Mouse (Mus musculus) layer of hippocampus, adult 11-12 months (tissue): ENCODE results near the gene Stat1.

ENCODE experiments used
- DNase-seq: peaks from one replicate; pipeline ENCODE4 v3.0.0; 2022; ENCODE audit warnings: low spot score

The Stat1 gene

DNA sequence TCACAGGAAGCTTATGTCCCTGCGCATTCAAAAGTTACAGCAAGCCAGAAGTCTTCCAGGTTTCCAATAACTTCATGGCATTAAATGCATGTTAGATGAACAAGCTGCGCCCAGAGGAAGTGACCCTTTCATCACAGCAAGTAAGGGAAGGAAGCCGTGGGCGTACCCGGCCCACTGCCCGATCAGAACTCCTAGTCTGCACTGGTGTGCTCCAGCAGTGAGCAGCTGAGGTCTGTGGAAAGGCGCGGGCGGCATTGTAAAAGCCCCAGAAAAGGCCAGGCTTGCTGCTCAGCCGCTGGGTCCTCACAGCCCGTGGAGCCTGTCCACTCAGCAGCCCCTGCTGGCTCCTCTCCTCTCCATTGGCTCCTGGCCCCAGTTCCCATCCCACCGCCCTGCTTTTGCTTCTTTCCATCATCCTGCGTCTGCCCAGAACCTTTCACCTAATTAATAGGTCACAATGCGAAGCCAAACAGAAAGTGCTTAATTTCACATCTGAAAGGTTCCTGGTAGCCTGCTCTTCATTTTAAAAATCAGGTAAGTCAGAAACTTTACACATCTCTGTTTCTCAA, 47.5 kb downstream of the Stat1 start:
- DNase-seq: no peak

- DNase-seq: no peak
Measured at GRCm38 (mm10) chr1:52170057-52170456, 50.8 kb downstream of the Stat1 start.

DNA sequence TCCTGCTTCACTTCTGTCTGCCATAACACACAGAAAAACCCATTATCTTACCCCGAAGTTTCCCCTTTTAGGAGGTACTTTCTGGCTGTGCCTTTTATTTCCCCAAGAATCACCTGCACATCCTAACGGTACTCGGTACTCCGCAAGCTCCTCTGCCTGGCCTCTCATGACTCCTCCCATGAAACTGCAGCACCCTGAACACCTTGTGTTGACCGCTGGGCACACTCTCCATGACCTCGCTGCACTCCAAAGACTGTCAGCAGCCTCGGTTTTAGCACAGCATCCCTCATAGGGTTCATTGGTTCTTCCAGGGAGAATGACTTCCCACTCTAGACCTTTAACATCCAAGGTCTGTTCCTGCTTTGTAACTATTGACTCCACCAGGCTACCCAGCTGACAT, 51.5 kb downstream of the Stat1 start:
- DNase-seq: no peak

DNA sequence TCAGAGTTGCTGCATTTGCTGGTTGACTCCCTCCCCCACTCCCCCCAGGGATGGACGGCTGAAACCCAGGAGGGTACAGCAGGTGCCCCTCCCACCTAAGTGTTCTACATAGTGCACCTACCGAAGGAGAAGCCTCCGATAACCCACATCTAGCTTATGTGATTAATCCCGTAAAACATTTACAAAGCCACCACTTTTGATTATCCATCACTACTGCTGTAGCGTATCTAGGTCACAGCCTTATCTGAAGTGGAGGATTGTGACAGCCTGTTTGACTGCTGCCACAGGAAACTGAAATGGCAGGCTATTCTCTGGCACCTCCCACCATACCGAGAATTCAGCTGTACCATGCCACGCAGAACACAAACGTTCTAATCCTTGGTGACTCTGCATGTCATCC, 52.0 kb downstream of the Stat1 start:
- DNase-seq: no peak

GRCm38 (mm10) chr1:52175321-52175720, 56.1 kb downstream of the Stat1 start:
- DNase-seq: no peak

DNA sequence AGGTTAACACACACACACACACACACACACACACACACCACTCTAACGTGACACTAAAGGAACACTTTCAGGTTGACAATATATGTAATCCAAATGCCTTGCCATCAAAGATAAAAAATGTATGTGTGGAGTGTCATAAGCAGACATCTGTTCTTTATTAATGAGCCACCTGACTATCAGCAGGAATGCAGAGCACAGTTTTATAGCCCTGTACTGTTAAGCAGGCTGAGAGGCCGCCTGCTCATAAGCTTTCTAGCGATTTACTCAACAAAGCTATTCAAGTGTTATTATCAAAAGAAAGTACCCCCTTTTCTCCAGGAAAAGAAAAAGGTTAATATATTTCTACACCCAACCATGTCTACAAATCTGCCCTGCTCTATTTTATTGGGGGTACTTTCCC, 56.7 kb downstream of the Stat1 start:
- DNase-seq: no peak

DNA sequence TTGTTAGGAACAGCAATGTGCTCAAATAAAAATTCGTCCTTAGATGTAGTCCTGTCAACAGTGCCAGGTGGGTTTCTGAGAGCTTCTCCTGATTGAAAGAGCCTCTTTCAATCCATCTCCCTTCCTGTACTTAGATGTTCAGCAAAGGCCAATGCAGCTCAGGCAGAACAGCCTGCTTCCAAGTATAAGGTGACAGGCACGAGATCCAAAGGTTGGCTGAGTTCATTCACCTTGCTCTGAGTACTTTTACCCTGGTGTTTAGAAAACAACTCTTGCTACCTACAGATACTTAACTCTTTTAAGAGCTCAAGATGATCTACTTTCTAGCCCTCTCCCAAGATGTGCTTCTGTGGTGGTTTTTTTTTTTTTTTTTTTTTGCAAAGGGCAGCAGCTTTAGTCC, 57.8 kb downstream of the Stat1 start:
- DNase-seq: no peak

DNA sequence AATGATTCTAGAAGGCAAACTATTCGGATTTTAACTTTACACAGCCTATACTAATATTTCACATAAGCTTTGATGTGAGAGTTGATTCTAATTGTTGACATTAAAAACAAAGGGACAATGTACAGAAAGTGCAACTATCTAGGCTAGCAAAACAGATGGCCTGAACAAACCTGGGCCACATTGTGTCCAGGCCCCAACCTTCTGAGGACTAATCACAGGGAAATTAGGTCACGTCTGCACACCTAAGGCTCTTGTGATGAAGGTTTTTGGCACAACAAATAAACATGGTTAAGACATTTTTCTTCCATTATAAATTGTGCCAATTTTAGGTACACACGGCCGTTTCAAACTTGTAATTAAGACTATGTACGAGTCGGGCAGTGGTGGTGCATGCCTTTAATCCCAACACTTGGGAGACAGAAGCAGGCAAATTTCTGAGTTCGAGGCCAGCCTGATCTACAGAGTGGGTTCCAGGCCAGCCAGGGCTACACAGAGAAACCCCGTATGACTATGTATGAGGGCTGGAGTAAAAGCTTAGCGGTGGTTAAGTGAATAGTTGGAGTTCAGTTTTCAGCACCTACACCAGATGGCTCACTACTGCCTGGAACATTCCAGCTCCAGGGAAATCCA, 60.8 kb downstream of the Stat1 start:
- DNase-seq: no peak

DNA sequence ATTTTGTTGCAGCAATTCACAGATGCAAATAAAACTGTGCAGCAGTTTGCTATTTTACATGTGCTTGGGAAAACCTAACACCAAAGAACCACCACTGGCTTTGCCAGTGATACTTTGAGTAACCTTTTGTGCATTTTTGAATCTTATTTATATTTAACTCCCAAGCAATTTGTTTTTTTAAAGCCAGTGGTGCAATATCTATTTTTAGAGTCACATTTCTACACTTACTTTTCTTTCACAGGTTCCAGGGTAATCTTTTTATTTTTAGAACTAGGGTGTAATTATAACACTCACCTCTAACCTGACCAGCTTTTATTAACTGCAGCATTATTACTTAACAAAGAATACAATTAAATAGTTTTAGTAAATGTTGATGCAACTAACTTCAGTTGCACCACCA, 62.8 kb downstream of the Stat1 start:
- DNase-seq: no peak

DNA sequence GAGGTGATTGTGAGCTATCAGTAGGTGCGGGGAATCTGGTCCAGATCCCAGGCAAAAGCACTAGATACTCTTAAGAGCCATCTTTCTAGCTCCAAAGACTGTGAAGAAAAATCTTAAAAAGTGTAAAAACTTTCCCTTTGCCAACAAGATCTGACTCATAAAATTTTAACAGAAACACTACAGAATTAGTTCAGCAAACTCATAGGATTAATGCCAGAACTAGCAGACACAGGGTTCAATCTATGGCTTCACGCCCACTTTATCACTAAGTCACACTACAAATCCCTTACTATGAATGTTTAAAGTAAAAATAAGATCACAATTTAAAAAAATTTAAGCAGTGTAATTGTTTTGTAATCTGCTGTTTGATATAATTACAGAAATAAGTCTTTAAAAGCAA, 63.8 kb downstream of the Stat1 start:
- no peak for DNase-seq
